Mouse (Mus musculus) stomach, postnatal 0 days (tissue): Measurements from ENCODE around the gene Phf19.
A peak's percentile ranks its signal among the peaks of the same experiment; 100 is the strongest.

Experiments used
- CTCF ChIP-seq: IDR thresholded peaks from 2 replicates; pipeline ENCODE4 v1.5.1; 2016; ENCODE audit warnings: antibody characterized with exemption, low read depth, mild to moderate bottlenecking, moderate library complexity
- EP300 ChIP-seq: optimal IDR thresholded peaks from 2 replicates; pipeline ENCODE3; 2016; ENCODE audit warnings: antibody characterized with exemption

DNA sequence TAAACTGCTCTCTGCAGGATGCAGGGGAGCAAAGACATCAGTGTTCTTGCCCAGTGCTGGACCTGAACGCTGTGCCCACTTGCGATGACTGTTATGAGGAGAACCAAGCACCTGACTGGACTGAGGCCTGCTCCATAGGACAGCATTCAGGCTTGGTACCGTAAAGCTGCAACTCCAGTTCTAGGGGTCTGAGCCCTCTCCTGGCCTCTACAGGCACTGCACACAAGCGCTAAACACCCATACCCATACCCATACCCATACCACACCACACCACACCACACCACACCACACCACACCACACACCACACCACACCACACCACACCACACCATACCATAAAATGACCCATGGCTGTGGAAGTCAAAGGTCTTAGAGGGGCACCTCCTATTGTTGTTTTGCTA, 58.6 kb downstream of the Phf19 start:
- TF ChIP-seq CTCF, result peak; percentile 56
- no peak for TF ChIP-seq EP300
